ENCODE assay signal across 25 mouse cellular contexts in genomic region chr14:118021867-118022543, GRCm38 (mm10). TPM values are rescaled to one million over a fixed set of nuclear protein-coding genes. Genes with fewer than 3 reads are reported as not detected.
DNase-seq lines count a peak whose midpoint lies in the region; ATAC-seq and TF ChIP-seq lines count a peak whose summit lies in the region.
"Had no signal": no experiment of that assay in that cellular context is flagged by ENCODE, and none has a peak within 500 bp of the region (broad histone marks: within the 10 kb centered on the region; RNA-seq: fewer than 3 reads in every experiment).

No protein-coding gene starts in this region.

- no peak for TF ChIP-seq POLR2A in liver, adult 2 months (IDR thresholded peaks at IDR 0.05; ENCODE audit: extremely low read depth, insufficient read depth, low read length)

- no peaks in the 10 kb centered on the region for H3K36me3 ChIP-seq in hindbrain, embryonic 15.5 days
- H3K36me3 ChIP-seq in hindbrain, embryonic 14.5 days (replicated peaks; ENCODE audit: control insufficient read depth, insufficient read depth) = no peaks in the 10 kb centered on the region
- H3K36me3 ChIP-seq in liver, adult 2 months (ENCODE audit: control insufficient read depth, insufficient read depth, low read length) = no peaks in the 10 kb centered on the region
- no peaks in the 10 kb centered on the region for H3K36me3 ChIP-seq in liver, postnatal 0 days (replicated peaks; ENCODE audit: insufficient read depth, low read length)
- no peaks in the 10 kb centered on the region for H3K36me3 ChIP-seq in neural tube, embryonic 12.5 days
- H3K36me3 ChIP-seq: forebrain, embryonic 15.5 days; heart, embryonic 13.5 days; hindbrain, embryonic 10.5 days; limb, embryonic 13.5 days; liver, embryonic 12.5 days; midbrain, embryonic 13.5 days had no signal

- H3K27ac ChIP-seq in hindbrain, embryonic 15.5 days (replicated peaks) = no peak overlapping the region
- no peak overlapping the region for H3K27ac ChIP-seq in hindbrain, embryonic 14.5 days
- H3K27ac ChIP-seq in liver, adult 2 months (replicated peaks; ENCODE audit: insufficient read depth, low read depth, low read length) = no peak overlapping the region
- H3K27ac ChIP-seq in liver, postnatal 0 days (ENCODE audit: low read depth) = no peak overlapping the region
- no peak overlapping the region for H3K27ac ChIP-seq in neural tube, embryonic 12.5 days
- H3K27ac ChIP-seq: forebrain, embryonic 15.5 days; heart, embryonic 13.5 days; hindbrain, embryonic 10.5 days; limb, embryonic 13.5 days; liver, embryonic 12.5 days; midbrain, embryonic 13.5 days had no signal

- WGBS in hindbrain, embryonic 15.5 days = 35% methylated on average over 10 of the region's 10 CpGs
- WGBS in hindbrain, embryonic 14.5 days = 44% methylated on average over 10 of the region's 10 CpGs
- 84% methylated on average over 10 of the region's 10 CpGs for WGBS in liver, adult 2 months
- WGBS in liver, postnatal 0 days (ENCODE audit: insufficient replicate concordance) = 73% methylated on average over 10 of the region's 10 CpGs
- 11% methylated on average over 10 of the region's 10 CpGs for WGBS in neural tube, embryonic 12.5 days

- no peak overlapping the region for H3K4me3 ChIP-seq in hindbrain, embryonic 15.5 days
- H3K4me3 ChIP-seq in hindbrain, embryonic 14.5 days (replicated peaks; ENCODE audit: low read length) = no peak overlapping the region
- H3K4me3 ChIP-seq in liver, adult 2 months (ENCODE audit: insufficient read depth, low read depth, low read length) = no peak overlapping the region
- no peak overlapping the region for H3K4me3 ChIP-seq in liver, postnatal 0 days (ENCODE audit: low read depth, low read length)
- H3K4me3 ChIP-seq in neural tube, embryonic 12.5 days = no peak overlapping the region
- H3K4me3 ChIP-seq: forebrain, embryonic 15.5 days; heart, embryonic 13.5 days; hindbrain, embryonic 10.5 days; limb, embryonic 13.5 days; liver, embryonic 12.5 days; midbrain, embryonic 13.5 days had no signal

- H3K27me3 ChIP-seq in hindbrain, embryonic 15.5 days = no peaks in the 10 kb centered on the region
- no peaks in the 10 kb centered on the region for H3K27me3 ChIP-seq in hindbrain, embryonic 14.5 days (ENCODE audit: control insufficient read depth, insufficient read depth, low read length)
- no peaks in the 10 kb centered on the region for H3K27me3 ChIP-seq in liver, adult 2 months (ENCODE audit: control insufficient read depth, insufficient read depth, low read length)
- no peaks in the 10 kb centered on the region for H3K27me3 ChIP-seq in liver, postnatal 0 days (ENCODE audit: insufficient read depth, low read length)
- H3K27me3 ChIP-seq in neural tube, embryonic 12.5 days (replicated peaks) = no peaks in the 10 kb centered on the region
- H3K27me3 ChIP-seq: forebrain, embryonic 15.5 days; liver, embryonic 12.5 days; midbrain, embryonic 13.5 days had no signal

- 0 out of 2 replicates have a peak, but pooled peaks cover 4% of the 10 kb centered on the region for H3K4me1 ChIP-seq in hindbrain, embryonic 15.5 days (replicated peaks)
- H3K4me1 ChIP-seq in hindbrain, embryonic 14.5 days (replicated peaks; ENCODE audit: control insufficient read depth, insufficient read depth, low read length) = no peaks in the 10 kb centered on the region
- peaks cover 5% of the 10 kb centered on the region; the same call in 1 of the 2 replicates for H3K4me1 ChIP-seq in liver, adult 2 months (ENCODE audit: control insufficient read depth, insufficient read depth, low read length)
- H3K4me1 ChIP-seq in liver, postnatal 0 days (ENCODE audit: insufficient read depth) = peaks cover 14% of the 10 kb centered on the region; the same call in 1 of the 2 replicates
- H3K4me1 ChIP-seq in neural tube, embryonic 12.5 days = peaks cover 6% of the 10 kb centered on the region; the same call in 1 of the 2 replicates
- H3K4me1 ChIP-seq: forebrain, embryonic 15.5 days; heart, embryonic 13.5 days; hindbrain, embryonic 10.5 days; liver, embryonic 12.5 days had no signal

- 0 out of 2 replicates have a peak overlapping the region, but pooled peaks have one; percentile 16 for H3K4me2 ChIP-seq in hindbrain, embryonic 15.5 days
- no peak overlapping the region for H3K4me2 ChIP-seq in hindbrain, embryonic 14.5 days (replicated peaks)
- H3K4me2 ChIP-seq in liver, postnatal 0 days (ENCODE audit: low read depth, low read length) = no peak overlapping the region
- H3K4me2 ChIP-seq in neural tube, embryonic 12.5 days (replicated peaks) = no peak overlapping the region; the same call in 1 of the 2 replicates
- H3K4me2 ChIP-seq: forebrain, embryonic 15.5 days; heart, embryonic 13.5 days; limb, embryonic 13.5 days; liver, embryonic 12.5 days; midbrain, embryonic 13.5 days had no signal

- no peaks in the 10 kb centered on the region for H3K9me3 ChIP-seq in hindbrain, embryonic 15.5 days
- H3K9me3 ChIP-seq in hindbrain, embryonic 14.5 days (ENCODE audit: control insufficient read depth, low read length) = no peaks in the 10 kb centered on the region
- no peaks in the 10 kb centered on the region for H3K9me3 ChIP-seq in liver, postnatal 0 days (ENCODE audit: low read length)
- no peaks in the 10 kb centered on the region for H3K9me3 ChIP-seq in neural tube, embryonic 12.5 days
- H3K9me3 ChIP-seq: forebrain, embryonic 15.5 days; heart, embryonic 13.5 days; hindbrain, embryonic 10.5 days; limb, embryonic 13.5 days; liver, embryonic 12.5 days; midbrain, embryonic 13.5 days had no signal

- no peak for DNase-seq in hindbrain, embryonic 14.5 days (ENCODE audit: low spot score)
- DNase-seq in liver, adult 2 months (ENCODE audit: extremely low read depth, low read depth, low spot score) = peak; percentile 80
- DNase-seq in liver, postnatal 0 days = no peak
- DNase-seq in embryo, embryonic 10.5 days (ENCODE audit: low spot score) = no peak
- DNase-seq: adrenal gland, adult 2 months; adrenal gland, postnatal 36 days; cerebellum, adult 2 months; cerebellum, postnatal 14 days; heart, postnatal 10 days; kidney, adult 8-10 months; kidney, postnatal 25 days; lung, adult 18-20 months; lung, postnatal 4 days; thymus, adult 2 months; thymus, postnatal 4 days had no signal

- TF ChIP-seq EP300 in liver, postnatal 0 days (IDR thresholded peaks at IDR 0.05; ENCODE audit: low read depth) = no peak

- no peak for ATAC-seq in hindbrain, embryonic 15.5 days (ENCODE audit: low FRiP score, low read depth)
- ATAC-seq in hindbrain, embryonic 14.5 days (ENCODE audit: low FRiP score) = no peak
- ATAC-seq in liver, postnatal 0 days = no peak
- peak; percentile 75; the same call in 1 of the 2 replicates for ATAC-seq in neural tube, embryonic 12.5 days (ENCODE audit: low FRiP score, low read depth)
- no peak for ATAC-seq in megakaryocyte progenitor cell, adult 5-6 weeks (replicated peaks; ENCODE audit: poor library complexity)
- ATAC-seq: forebrain, embryonic 15.5 days; liver, embryonic 12.5 days; lung, postnatal 0 days; midbrain, embryonic 13.5 days had no signal

- no peak for TF ChIP-seq CTCF in liver, adult 2 months (IDR thresholded peaks at IDR 0.05; ENCODE audit: low read depth, low read length)
- TF ChIP-seq CTCF in liver, postnatal 0 days (IDR thresholded peaks at IDR 0.05; ENCODE audit: low read depth) = no peak

- no peak overlapping the region for H3K9ac ChIP-seq in hindbrain, embryonic 15.5 days
- no peak overlapping the region for H3K9ac ChIP-seq in hindbrain, embryonic 14.5 days
- H3K9ac ChIP-seq in liver, adult 2 months (ENCODE audit: low read depth, low read length) = no peak overlapping the region
- no peak overlapping the region for H3K9ac ChIP-seq in liver, postnatal 0 days (replicated peaks)
- no peak overlapping the region for H3K9ac ChIP-seq in neural tube, embryonic 12.5 days
- H3K9ac ChIP-seq: forebrain, embryonic 15.5 days; heart, embryonic 13.5 days; limb, embryonic 13.5 days; liver, embryonic 12.5 days; midbrain, embryonic 13.5 days had no signal

- no peaks in the 10 kb centered on the region for H3K79me2 ChIP-seq in liver, adult 2 months (ENCODE audit: control insufficient read depth, insufficient read depth, low read length)

RNA-seq across cellular contexts. Expression of gene Dct, which starts 30.0 kb away (rescaled TPM):
- polyA plus RNA-seq in hindbrain, embryonic 15.5 days (2015; fragmentation: Nextera tagmentation; extraction: Ambion mirVana) = 1.1 and 1.2 TPM in 2 replicates
- polyA plus RNA-seq in hindbrain, embryonic 14.5 days (2014; fragmentation: Nextera tagmentation; extraction: Ambion mirVana) = 0.70 and 0.80 TPM in 2 replicates
- 1.9 and 8.7 TPM in 2 replicates for total RNA-seq in liver, adult 2 months (2014; rRNA removed)
- 3.1 and 11.0 TPM in 2 replicates for polyA plus RNA-seq in liver, adult 2 months (2012; rRNA removed)
- polyA plus RNA-seq in liver, postnatal 0 days (2015; fragmentation: Nextera tagmentation; extraction: Ambion mirVana) = 1.0 and 1.8 TPM in 2 replicates
- polyA plus RNA-seq in neural tube, embryonic 12.5 days (2016; fragmentation: Nextera tagmentation; extraction: Ambion mirVana) = 2.8 and 3.9 TPM in 2 replicates
- 0.10 TPM in 1 of 2 replicates, not detected in the other for total RNA-seq in megakaryocyte progenitor cell, adult 5-6 weeks (2015)
- 0.10 TPM in 1 of 2 replicates, not detected in the other for total RNA-seq in megakaryocyte progenitor cell, adult 5-6 weeks (2017)
